Mouse (Mus musculus) cortical plate, adult 2 months (tissue): ENCODE measurements around the gene Fbxw19.

ENCODE experiments used
- CTCF ChIP-seq: fragments of 200-500 bp; IDR thresholded peaks from 2 replicates; pipeline ENCODE4 v1.5.1; 2011; ENCODE audit warnings: mild to moderate bottlenecking, control low read depth, low read length; ENCODE audit not compliant: insufficient read depth; ENCODE audit errors: extremely low read depth
- POLR2A ChIP-seq: fragments of 200-500 bp; IDR thresholded peaks from 2 replicates; pipeline ENCODE4 v1.6.1; 2011; ENCODE audit warnings: mild to moderate bottlenecking, low read length, control low read depth; ENCODE audit not compliant: insufficient read depth; ENCODE audit errors: extremely low read depth

DNA sequence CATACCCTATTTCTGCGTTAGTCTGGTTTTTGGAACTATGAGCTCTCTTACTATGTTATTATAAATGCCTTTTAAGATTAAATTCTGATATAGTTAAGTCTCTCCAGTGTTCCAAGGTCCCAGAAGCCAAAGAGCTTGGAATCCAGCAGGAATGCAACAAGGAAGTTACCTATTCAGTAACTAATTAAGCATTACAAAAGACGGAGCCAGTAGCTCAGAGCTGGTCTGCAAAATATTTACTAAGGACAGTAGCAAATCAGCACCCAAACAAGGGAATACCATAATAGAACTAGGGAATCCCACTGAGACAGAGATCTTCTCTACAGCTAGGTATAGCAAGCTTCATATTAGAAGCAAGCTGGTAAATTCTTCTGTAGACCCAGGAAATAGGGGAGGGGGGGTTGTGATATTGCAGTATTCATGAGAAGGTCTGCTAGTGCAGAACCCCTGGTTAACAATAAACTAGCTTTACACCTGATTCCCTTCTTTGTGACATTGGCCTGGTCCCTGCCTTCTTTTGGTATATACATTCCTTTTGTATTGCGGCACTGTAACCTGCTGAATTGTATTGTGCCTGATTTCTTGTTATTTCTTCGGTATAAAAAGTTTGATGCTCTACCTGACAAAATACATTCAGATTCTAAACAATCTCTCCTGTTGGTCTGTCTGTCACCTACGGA is 27.9 kb upstream of the Fbxw19 start:
- TF ChIP-seq POLR2A (no peak), CTCF (no peak)
